Mouse (Mus musculus) layer of hippocampus, adult 9-11 months (tissue): Measurements from ENCODE around the gene Bmp6.
A peak's percentile ranks its signal among the peaks of the same experiment; 100 is the strongest.

Experiments used
- DNase-seq: peaks from one replicate; pipeline ENCODE4 v3.0.0; 2022

The Bmp6 gene

GRCm38 (mm10) chr13:38520299-38520698 lies 175.4 kb downstream of the Bmp6 start:
- DNase-seq: no peak

- DNase-seq: no peak
Measured at GRCm38 (mm10) chr13:38522056-38522654, 177.2 kb downstream of the Bmp6 start.

- DNase-seq: no peak
Measured at GRCm38 (mm10) chr13:38523231-38523630, 178.3 kb downstream of the Bmp6 start.

GRCm38 (mm10) chr13:38525261-38525660 lies 180.4 kb downstream of the Bmp6 start:
- DNase-seq: no peak

- no peak for DNase-seq
Measured at GRCm38 (mm10) chr13:38526116-38526515, 181.2 kb downstream of the Bmp6 start.

- DNase-seq: no peak
Measured at GRCm38 (mm10) chr13:38527041-38527796, 182.3 kb downstream of the Bmp6 start.

GRCm38 (mm10) chr13:38527797-38528650 lies 183.1 kb downstream of the Bmp6 start:
- DNase-seq: peak; percentile 67

- no peak for DNase-seq
Measured at GRCm38 (mm10) chr13:38528687-38529294, 183.9 kb downstream of the Bmp6 start, which contains the start of gene Txndc5. Txndc5 (minus strand) TSS chr13:38528824.

- no peak for DNase-seq
Measured at GRCm38 (mm10) chr13:38529576-38529975, 184.7 kb downstream of the Bmp6 start.

GRCm38 (mm10) chr13:38531498-38531897 lies 186.6 kb downstream of the Bmp6 start:
- DNase-seq: no peak

- DNase-seq: no peak
Measured at GRCm38 (mm10) chr13:38533461-38533860, 188.6 kb downstream of the Bmp6 start.

- DNase-seq: no peak
Measured at GRCm38 (mm10) chr13:38534016-38534415, 189.1 kb downstream of the Bmp6 start.

- no peak for DNase-seq
Measured at GRCm38 (mm10) chr13:38534731-38535130, 189.8 kb downstream of the Bmp6 start.

GRCm38 (mm10) chr13:38537521-38537920 lies 192.6 kb downstream of the Bmp6 start:
- DNase-seq: no peak

GRCm38 (mm10) chr13:38539192-38539900 lies 194.4 kb downstream of the Bmp6 start:
- no peak for DNase-seq

GRCm38 (mm10) chr13:38543455-38544125 lies 198.7 kb downstream of the Bmp6 start:
- no peak for DNase-seq

GRCm38 (mm10) chr13:38544769-38545445 lies 200.0 kb downstream of the Bmp6 start:
- DNase-seq: no peak

GRCm38 (mm10) chr13:38545460-38545859 lies 200.6 kb downstream of the Bmp6 start:
- no peak for DNase-seq

GRCm38 (mm10) chr13:38546754-38547153 lies 201.8 kb downstream of the Bmp6 start:
- no peak for DNase-seq

- no peak for DNase-seq
Measured at GRCm38 (mm10) chr13:38547717-38548116, 202.8 kb downstream of the Bmp6 start.

- no peak for DNase-seq
Measured at GRCm38 (mm10) chr13:38548681-38549080, 203.8 kb downstream of the Bmp6 start.
